Mouse (Mus musculus) midbrain, embryonic 15.5 days (tissue): ENCODE results near the gene Fcho1. TPM values are rescaled to one million over a fixed set of nuclear protein-coding genes. Genes with fewer than 3 reads are reported as not detected.
A peak's percentile ranks its signal among the peaks of the same experiment; 100 is the strongest.
"Not testable (repeated sequence)": the region's sequence is repeated elsewhere in the genome, so short reads cannot be mapped to it uniquely, and the experiment has no call there.

Source experiments
- ATAC-seq: fragments of 200-750 bp; cut with Nextera tagmentation; replicated peaks from 2 replicates; pipeline ENCODE4 v1.8.0; 2017; ENCODE audit warnings: moderate TSS enrichment
- H3K27ac ChIP-seq: fragments of 300-500 bp; sonication (generic); 2 replicates; pipeline ENCODE4 v1.5.1; 2015; ENCODE audit warnings: mild to moderate bottlenecking, inconsistent platforms
- H3K27me3 ChIP-seq: fragments of 300-500 bp; sonication (generic); replicated peaks from 2 replicates; pipeline ENCODE4 v1.6.1; 2015; ENCODE audit warnings: inconsistent platforms
- H3K36me3 ChIP-seq: fragments of 300-500 bp; sonication (generic); replicated peaks from 2 replicates; pipeline ENCODE4 v1.6.1; 2015; ENCODE audit warnings: inconsistent platforms
- H3K4me1 ChIP-seq: fragments of 300-500 bp; sonication (generic); 2 replicates; pipeline ENCODE4 v1.6.1; 2015; ENCODE audit warnings: inconsistent platforms
- H3K4me2 ChIP-seq: fragments of 300-500 bp; sonication (generic); 2 replicates; pipeline ENCODE4 v1.6.1; 2015; ENCODE audit warnings: inconsistent platforms, mild to moderate bottlenecking, moderate library complexity
- H3K4me3 ChIP-seq: fragments of 300-500 bp; sonication (generic); 2 replicates; pipeline ENCODE4 v1.5.1; 2015; ENCODE audit warnings: mild to moderate bottlenecking, inconsistent platforms
- H3K9ac ChIP-seq: fragments of 300-500 bp; sonication (generic); 2 replicates; pipeline ENCODE4 v1.6.1; 2015; ENCODE audit warnings: mild to moderate bottlenecking, inconsistent platforms
- H3K9me3 ChIP-seq: fragments of 300-500 bp; sonication (generic); 2 replicates; pipeline ENCODE4 v1.6.1; 2016; ENCODE audit warnings: inconsistent platforms
- WGBS: fragments of 180-500 bp; shearing (Covaris S2); methylation state at CpG from one replicate; pipeline ENCODE4 v1.1.7; 2015; ENCODE audit warnings: mixed read lengths; 5-methylcytosine and 5-hydroxymethylcytosine counted together
- polyA plus RNA-seq: library from polyadenylated mRNA; unstranded; fragments of >200 nt; fragmentation: Nextera tagmentation; extraction: Ambion mirVana; gene quantifications from 2 replicates; pipeline ENCODE4 v1.2.1, GENCODE M21; 2015

Gene Fcho1
- polyA plus RNA-seq: 96.0 and 102 TPM in 2 replicates

GRCm38 (mm10) chr8:71725122-71725924 lies at the start of gene Fcho1:
Fcho1 (minus strand) TSS chr8:71725716.
- WGBS: under 1% methylated on average over 46 of the region's 54 CpGs
- H3K4me3 ChIP-seq: peak within 1 kb of the TSS; percentile 77
- no peaks in the 10 kb centered on the region for H3K27me3 ChIP-seq
- H3K9me3 ChIP-seq: no peaks in the 10 kb centered on the region
- H3K36me3 ChIP-seq: no peaks in the 10 kb centered on the region
- H3K4me2 ChIP-seq: peak within 1 kb of the TSS; percentile 63
- H3K9ac ChIP-seq: peak within 1 kb of the TSS; percentile 90
- peaks cover 55% of the 10 kb centered on the region for H3K4me1 ChIP-seq
- peak; percentile 79 for ATAC-seq
- H3K27ac ChIP-seq: peak within 1 kb of the TSS; percentile 70

GRCm38 (mm10) chr8:71771336-71771735 lies 45.8 kb upstream of the Fcho1 start:
- no peaks in the 10 kb centered on the region for H3K36me3 ChIP-seq
- H3K27me3 ChIP-seq: no peaks in the 10 kb centered on the region
- no peaks in the 10 kb centered on the region for H3K4me1 ChIP-seq
- 88% methylated on average over 15 of the region's 15 CpGs for WGBS
- no peaks in the 10 kb centered on the region for H3K9me3 ChIP-seq
- no peak overlapping the region for H3K9ac ChIP-seq
- no peak for ATAC-seq
- H3K4me3 ChIP-seq: no peak overlapping the region
- no peak overlapping the region for H3K27ac ChIP-seq
- no peak overlapping the region for H3K4me2 ChIP-seq

GRCm38 (mm10) chr8:71758816-71759215 lies 33.3 kb upstream of the Fcho1 start:
- Histone ChIP-seq H3K4me3 (no peak overlapping the region), H3K27ac (no peak overlapping the region), H3K27me3 (no peaks in the 10 kb centered on the region), H3K4me1 (no peaks in the 10 kb centered on the region), H3K4me2 (no peak overlapping the region), H3K36me3 (no peaks in the 10 kb centered on the region), H3K9me3 (no peaks in the 10 kb centered on the region), H3K9ac (no peak overlapping the region)
- 61% methylated on average over 3 of the region's 3 CpGs for WGBS
- no peak for ATAC-seq

- WGBS: 64% methylated on average over 7 of the region's 7 CpGs
- not testable (repeated sequence) for H3K27ac ChIP-seq
Observed at GRCm38 (mm10) chr8:71752881-71753552, 27.5 kb upstream of the Fcho1 start.

GRCm38 (mm10) chr8:71752263-71752662 lies 26.7 kb upstream of the Fcho1 start:
- ATAC-seq, H3K27ac ChIP-seq, H3K36me3 ChIP-seq, H3K4me2 ChIP-seq, H3K4me3 ChIP-seq, H3K4me1 ChIP-seq, H3K9me3 ChIP-seq, H3K9ac ChIP-seq, H3K27me3 ChIP-seq: not testable (repeated sequence)

More at GRCm38 (mm10) chr8:71752881-71753552, 27.5 kb upstream of the Fcho1 start:
- not testable (repeated sequence) for H3K4me1 ChIP-seq, H3K27me3 ChIP-seq, H3K4me2 ChIP-seq, H3K9ac ChIP-seq, ATAC-seq, H3K36me3 ChIP-seq, H3K9me3 ChIP-seq, H3K4me3 ChIP-seq

- H3K36me3 ChIP-seq, H3K4me3 ChIP-seq, H3K9ac ChIP-seq, H3K27ac ChIP-seq, H3K4me2 ChIP-seq, H3K9me3 ChIP-seq, H3K4me1 ChIP-seq, H3K27me3 ChIP-seq: not testable (repeated sequence)
- peak; percentile 76 for ATAC-seq
- WGBS: 58% methylated on average over 2 of the region's 2 CpGs
Observed at GRCm38 (mm10) chr8:71751337-71751886, 25.9 kb upstream of the Fcho1 start.

- H3K9me3 ChIP-seq, ATAC-seq, H3K4me1 ChIP-seq, H3K9ac ChIP-seq, H3K4me2 ChIP-seq, H3K36me3 ChIP-seq, H3K27ac ChIP-seq, H3K27me3 ChIP-seq, H3K4me3 ChIP-seq: not testable (repeated sequence)
- 85% methylated on average over 6 of the region's 6 CpGs for WGBS
Observed at GRCm38 (mm10) chr8:71749321-71750075, 24.0 kb upstream of the Fcho1 start.

- H3K9ac ChIP-seq, H3K4me3 ChIP-seq, H3K4me1 ChIP-seq, H3K27ac ChIP-seq, H3K36me3 ChIP-seq, H3K9me3 ChIP-seq, H3K27me3 ChIP-seq, H3K4me2 ChIP-seq, ATAC-seq: not testable (repeated sequence)
Observed at GRCm38 (mm10) chr8:71747082-71747481, 21.6 kb upstream of the Fcho1 start.

GRCm38 (mm10) chr8:71745322-71745721 lies 19.8 kb upstream of the Fcho1 start:
- Histone ChIP-seq H3K4me2 (no peak overlapping the region), H3K27ac (no peak overlapping the region), H3K36me3 (no peaks in the 10 kb centered on the region), H3K4me1 (peaks cover 5% of the 10 kb centered on the region), H3K9me3 (no peaks in the 10 kb centered on the region), H3K27me3 (no peaks in the 10 kb centered on the region), H3K4me3 (no peak overlapping the region), H3K9ac (no peak overlapping the region)
- no peak for ATAC-seq
- 76% methylated on average over 1 of the region's 1 CpGs for WGBS

- no peaks in the 10 kb centered on the region for H3K36me3 ChIP-seq
- no peak overlapping the region for H3K4me3 ChIP-seq
- H3K9ac ChIP-seq: no peak overlapping the region
- no peak overlapping the region for H3K27ac ChIP-seq
- no peaks in the 10 kb centered on the region for H3K27me3 ChIP-seq
- ATAC-seq: no peak
- H3K9me3 ChIP-seq: no peaks in the 10 kb centered on the region
- peaks cover 5% of the 10 kb centered on the region for H3K4me1 ChIP-seq
- no peak overlapping the region for H3K4me2 ChIP-seq
- 63% methylated on average over 2 of the region's 2 CpGs for WGBS
Observed at GRCm38 (mm10) chr8:71742783-71743182, 17.3 kb upstream of the Fcho1 start.

- peak overlapping the region; percentile 51 for H3K4me2 ChIP-seq
- 5% methylated on average over 19 of the region's 19 CpGs for whole genome bisulfite sequencing
- H3K27me3 ChIP-seq: no peaks in the 10 kb centered on the region
- H3K9ac ChIP-seq: no peak overlapping the region
- no peak overlapping the region for H3K27ac ChIP-seq
- H3K4me3 ChIP-seq: peak overlapping the region; percentile 28
- H3K9me3 ChIP-seq: no peaks in the 10 kb centered on the region
- peaks cover 5% of the 10 kb centered on the region for H3K4me1 ChIP-seq
- H3K36me3 ChIP-seq: no peaks in the 10 kb centered on the region
- peak; percentile 61; the same call in 1 of the 2 replicates for ATAC-seq
Observed at GRCm38 (mm10) chr8:71741687-71742114, 16.2 kb upstream of the Fcho1 start.

GRCm38 (mm10) chr8:71741226-71741625 lies 15.7 kb upstream of the Fcho1 start:
- Histone ChIP-seq H3K4me1 (peaks cover 5% of the 10 kb centered on the region), H3K9ac (no peak overlapping the region), H3K4me3 (peak overlapping the region; percentile 28)

More at GRCm38 (mm10) chr8:71741226-71741625, 15.7 kb upstream of the Fcho1 start:
- H3K9me3 ChIP-seq: no peaks in the 10 kb centered on the region
- peak overlapping the region; percentile 51 for H3K4me2 ChIP-seq
- H3K36me3 ChIP-seq: no peaks in the 10 kb centered on the region
- H3K27me3 ChIP-seq: no peaks in the 10 kb centered on the region
- WGBS: 30% methylated on average over 3 of the region's 3 CpGs
- no peak overlapping the region for H3K27ac ChIP-seq
- 0 out of 2 replicates have a peak, but pooled peaks have one; percentile 9 for ATAC-seq
